Mouse (Mus musculus) gastrocnemius, postnatal 4 days (tissue): ENCODE measurements around the gene Smurf1. TPM values are rescaled to one million over a fixed set of nuclear protein-coding genes. Genes with fewer than 3 reads are reported as not detected.

Source experiments
- microRNA-seq: library from miRNA; unstranded; fragments of <30 nt; microRNA quantifications from one replicate; pipeline ENCODE4 v1.2.0, GENCODE M21; 2021
- total RNA-seq, 2 experiments: library from RNA; stranded (reverse); gene quantifications; 2 replicates each; pipeline ENCODE4 v1.2.3; 2021

The Smurf1 gene
- total RNA-seq, 2 experiments from 2014 or later: 24.7 to 27.0 TPM

Small RNA genes within 50 kb of the gene (microRNA-seq; reads per million reads assigned to microRNA genes)
- gene Mir7039: not detected

Other genes with a start within 250 kb of the Smurf1 start
- gene Tmem130, start 204.0 kb downstream of the Smurf1 start, total RNA-seq: under 1 TPM in 1 of 2 experiments, not detected in 1; 0.23 TPM
- gene Trrap, start 198.1 kb downstream of the Smurf1 start, total RNA-seq: 10 to 100 TPM; 79.4 to 83.9 TPM
- gene Gm4871, start 66.9 kb upstream of the Smurf1 start, total RNA-seq: not detected
- not detected for gene 1700018F24Rik, start 77.1 kb upstream of the Smurf1 start, total RNA-seq
- gene Arpc1a, start 118.0 kb upstream of the Smurf1 start, total RNA-seq: 10 to 100 TPM; 65.0 to 66.6 TPM
- not detected for gene Kpna7, start 118.2 kb upstream of the Smurf1 start, total RNA-seq
- 100 to 1,000 TPM; 124 to 142 TPM for gene Arpc1b, start 148.4 kb upstream of the Smurf1 start, total RNA-seq
- gene Pdap1, start 174.4 kb upstream of the Smurf1 start, total RNA-seq: 10 to 100 TPM; 75.9 to 79.5 TPM
- 10 to 100 TPM; 80.9 to 82.5 TPM for gene Bud31, start 174.5 kb upstream of the Smurf1 start, total RNA-seq
- gene Ptcd1, start 201.3 kb upstream of the Smurf1 start, total RNA-seq: 10 to 100 TPM; 13.2 to 16.6 TPM
- 10 to 100 TPM; 17.1 to 20.1 TPM for gene Cpsf4, start 201.4 kb upstream of the Smurf1 start, total RNA-seq
- 100 to 1,000 TPM; 464 to 480 TPM for gene Atp5j2, start 226.2 kb upstream of the Smurf1 start, total RNA-seq
- gene Zkscan14, start 236.0 kb upstream of the Smurf1 start, total RNA-seq: 1 to 10 TPM; 5.5 to 7.3 TPM
- gene Zkscan5, start 238.7 kb upstream of the Smurf1 start, total RNA-seq: 10 to 100 TPM; 11.3 to 11.9 TPM